Mouse (Mus musculus) liver, embryonic 14.5 days (tissue): ENCODE results near the gene Olfr51.
A peak's percentile ranks its signal among the peaks of the same experiment; 100 is the strongest.

ENCODE experiments used
- CTCF ChIP-seq: IDR thresholded peaks from 2 replicates; pipeline ENCODE4 v1.5.1; 2016; ENCODE audit warnings: antibody characterized with exemption, low read depth, control low read depth
- EP300 ChIP-seq: IDR thresholded peaks from 2 replicates; pipeline ENCODE4 v1.6.1; 2016; ENCODE audit warnings: antibody characterized with exemption, low read depth

GRCm38 (mm10) chr11:51032851-51033250 is 29.5 kb downstream of the Olfr51 start:
- peak; percentile 74 for TF ChIP-seq CTCF
- TF ChIP-seq EP300: no peak
